Mouse (Mus musculus) adrenal gland, postnatal 0 days (tissue): ENCODE measurements around the gene Bmp3. TPM values are rescaled to one million over a fixed set of nuclear protein-coding genes. Genes with fewer than 3 reads are reported as not detected.

Experiments used
- polyA plus RNA-seq: library from polyadenylated mRNA; unstranded; fragments of >200 nt; fragmentation: Nextera tagmentation; extraction: Ambion mirVana; gene quantifications from 2 replicates; pipeline ENCODE4 v1.2.1, GENCODE M21; 2015

The Bmp3 gene
- polyA plus RNA-seq, result 3.8 and 9.7 TPM in 2 replicates

DNA sequence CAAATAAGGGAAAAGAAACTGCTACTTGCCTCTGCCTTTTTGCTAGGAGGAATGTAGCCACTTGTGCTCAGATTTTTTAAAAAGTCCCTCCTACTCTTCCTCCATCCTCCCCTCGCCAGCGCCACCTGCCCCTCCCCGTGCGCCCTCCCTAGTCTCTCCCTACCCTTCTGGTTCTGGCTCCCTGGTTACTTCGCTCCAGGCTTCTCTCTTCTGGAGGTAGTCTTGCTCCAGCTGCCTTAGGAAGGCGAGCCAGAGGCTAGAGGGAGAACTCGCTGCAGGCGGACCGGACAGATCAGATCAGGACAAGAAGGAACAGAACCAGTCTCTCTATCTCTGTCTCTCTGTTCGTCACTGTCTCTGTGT, at the start of gene Bmp3:
Gene Bmp3 (plus strand): TSS at position 152 of the 363 bp plus-strand sequence.

Other genes with a start within 250 kb of the Bmp3 start
- 1.7 and 1.8 TPM in 2 replicates for gene Prkg2, start 182.9 kb downstream of the Bmp3 start, polyA plus RNA-seq